Mouse (Mus musculus): ENCODE measurements around the gene Bbip1.

Gene Bbip1

GRCm38 (mm10) chr19:53891569-53891968 lies 52.9 kb downstream of the Bbip1 start:
- no peak for DNase-seq (ENCODE audit: low spot score in 2 of 2)

- no peak for DNase-seq (ENCODE audit: low spot score in 2 of 2)
These were observed 53.6 kb downstream of the Bbip1 start for GRCm38 (mm10) chr19:53890781-53891251.

- no peak for DNase-seq (ENCODE audit: low spot score in 2 of 2)
These were observed 54.2 kb downstream of the Bbip1 start for GRCm38 (mm10) chr19:53890274-53890673.

- no peak for DNase-seq (ENCODE audit: low spot score in 2 of 2)
These were observed 54.9 kb downstream of the Bbip1 start for GRCm38 (mm10) chr19:53889555-53889954.

- DNase-seq (ENCODE audit: low spot score in 2 of 2): no peak
These were observed 56.1 kb downstream of the Bbip1 start for GRCm38 (mm10) chr19:53888331-53888730.

GRCm38 (mm10) chr19:53887822-53888221 lies 56.6 kb downstream of the Bbip1 start:
- DNase-seq (ENCODE audit: low spot score in 2 of 2): no peak

- no peak for DNase-seq (ENCODE audit: low spot score in 2 of 2)
These were observed 57.7 kb downstream of the Bbip1 start for GRCm38 (mm10) chr19:53886576-53887370.

GRCm38 (mm10) chr19:53885450-53885849 lies 59.0 kb downstream of the Bbip1 start:
- DNase-seq (ENCODE audit: low spot score in 2 of 2): no peak

- no peak for DNase-seq (ENCODE audit: low spot score in 2 of 2)
These were observed 62.6 kb downstream of the Bbip1 start for GRCm38 (mm10) chr19:53881786-53882185.

GRCm38 (mm10) chr19:53880460-53880859 lies 64.0 kb downstream of the Bbip1 start:
- no peak for DNase-seq (ENCODE audit: low spot score in 2 of 2)

Measured in frontal cortex, postnatal 36 days (tissue).